Mouse (Mus musculus) embryonic fibroblast, embryonic 13.5 days (primary cell): ENCODE data around the gene Nos2.

ENCODE experiments used
- CTCF ChIP-seq: IDR thresholded peaks from 2 replicates; pipeline ENCODE4 v1.5.1; 2011; ENCODE audit warnings: mild to moderate bottlenecking, control low read depth, low read length, moderate library complexity, borderline replicate concordance; ENCODE audit not compliant: insufficient read depth
- POLR2A ChIP-seq: IDR thresholded peaks from 2 replicates; pipeline ENCODE4 v1.6.1; 2011; ENCODE audit warnings: low read depth, mild to moderate bottlenecking, control low read depth, low read length, moderate library complexity

GRCm38 (mm10) chr11:78984483-78985177, 64.0 kb downstream of the Nos2 start, which contains the start of gene Lgals9:
- peak; percentile 82 for TF ChIP-seq POLR2A
- TF ChIP-seq CTCF, result no peak
